Mouse (Mus musculus): ENCODE results near the gene Acat3. TPM values are rescaled to one million over a fixed set of nuclear protein-coding genes. Genes with fewer than 3 reads are reported as not detected.
A peak's percentile ranks its signal among the peaks of the same experiment; 100 is the strongest.

Acat3 gene
- total RNA-seq, 1 experiment: 9.1 TPM

DNA sequence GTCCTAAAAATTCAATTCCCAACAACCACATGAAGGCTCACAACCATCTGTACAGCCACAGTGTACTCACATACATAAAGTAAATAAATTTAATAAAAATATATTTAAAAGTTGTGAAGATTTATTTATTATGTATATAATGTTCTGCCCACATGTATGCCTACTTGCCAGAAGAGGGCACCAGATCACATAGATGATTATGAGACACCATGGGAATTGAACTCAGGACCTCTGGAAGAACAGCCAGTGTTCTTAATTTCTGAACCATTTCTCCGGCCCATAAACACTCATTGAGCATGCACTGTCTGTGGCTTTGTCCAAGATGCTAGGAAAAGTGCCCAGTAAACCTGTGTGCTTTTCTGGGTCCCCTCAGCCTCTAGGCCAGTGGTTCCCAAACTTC is 59.2 kb downstream of the Acat3 start:
- no peak overlapping the region for H3K27ac ChIP-seq (ENCODE audit: insufficient read depth, low read depth, low read length, poor library complexity, severe bottlenecking)
- H3K4me3 ChIP-seq (ENCODE audit: insufficient read depth in 1 of 2, low read depth in 1 of 2, low read length in 2 of 2, poor library complexity in 1 of 2, severe bottlenecking in 1 of 2): no peak overlapping the region
- no peak for DNase-seq (ENCODE audit: low read depth, low spot score)
- TF ChIP-seq CHD2 (IDR thresholded peaks at IDR 0.05; ENCODE audit: low read depth, low read length): no peak
- TF ChIP-seq ZNF384 (IDR thresholded peaks at IDR 0.05; ENCODE audit: low read depth, low read length): no peak
- TF ChIP-seq MAFK (IDR thresholded peaks at IDR 0.05; ENCODE audit: insufficient read depth, low read depth, low read length): no peak
- no peak for TF ChIP-seq ZC3H11A (IDR thresholded peaks at IDR 0.05; ENCODE audit: borderline replicate concordance, low read depth, low read length)
- no peak for TF ChIP-seq HCFC1 (IDR thresholded peaks at IDR 0.05; ENCODE audit: borderline replicate concordance, insufficient read depth, low read length)
- peaks cover 0 to 10% of the 10 kb centered on the region in 2 experiments; a peak in 1 of 4 replicates for H3K4me1 ChIP-seq (ENCODE audit: control insufficient read depth in 2 of 2, insufficient read depth in 2 of 2, low read length in 2 of 2, poor library complexity in 1 of 2)
- no peaks in the 10 kb centered on the region for H3K36me3 ChIP-seq (ENCODE audit: control insufficient read depth, insufficient read depth, low read length, poor library complexity, severe bottlenecking)
- in situ Hi-C loops (cut with MboI; ENCODE audit: low sequenced_read_pairs in 2 of 2, unreplicated experiment in 2 of 2): no loop called here
- H3K9me3 ChIP-seq (ENCODE audit: control insufficient read depth, insufficient read depth, low read depth, low read length): no peaks in the 10 kb centered on the region
- no peak overlapping the region for H3K9ac ChIP-seq (ENCODE audit: insufficient read depth, low read depth, low read length, poor library complexity, severe bottlenecking)

DNA sequence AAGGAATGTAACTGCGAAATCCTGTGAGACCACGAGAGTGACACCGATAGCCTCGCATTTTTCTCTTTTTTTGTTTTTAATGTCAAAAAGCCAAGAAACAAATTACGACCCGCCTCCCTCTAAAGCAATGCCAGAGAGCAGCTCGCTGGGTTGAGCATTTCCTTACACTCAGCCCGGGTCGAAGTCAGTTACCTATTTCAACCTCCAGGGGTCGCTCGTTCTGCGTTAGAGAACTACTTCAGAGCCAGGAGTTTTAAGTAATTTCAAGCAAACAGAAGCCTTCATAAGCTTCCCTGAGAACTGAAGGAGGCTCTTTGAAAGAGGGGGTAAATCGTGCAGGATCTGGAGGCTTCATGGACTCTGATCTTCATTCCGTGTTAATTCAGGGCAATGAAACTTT is 60.2 kb downstream of the Acat3 start:
- Histone ChIP-seq H3K36me3 (ENCODE audit: control insufficient read depth, insufficient read depth, low read length, poor library complexity, severe bottlenecking) (no peaks in the 10 kb centered on the region), H3K4me3 (ENCODE audit: insufficient read depth in 1 of 2, low read depth in 1 of 2, low read length in 2 of 2, poor library complexity in 1 of 2, severe bottlenecking in 1 of 2) (peak overlapping the region in 1 of 2 experiments; percentile 43; a peak in 1 of 4 replicates), H3K4me1 (ENCODE audit: control insufficient read depth in 2 of 2, insufficient read depth in 2 of 2, low read length in 2 of 2, poor library complexity in 1 of 2) (peaks cover 0 to 10% of the 10 kb centered on the region in 2 experiments; a peak in 1 of 4 replicates), H3K9me3 (ENCODE audit: control insufficient read depth, insufficient read depth, low read depth, low read length) (no peaks in the 10 kb centered on the region), H3K27ac (ENCODE audit: insufficient read depth, low read depth, low read length, poor library complexity, severe bottlenecking) (no peak overlapping the region), H3K9ac (ENCODE audit: insufficient read depth, low read depth, low read length, poor library complexity, severe bottlenecking) (peak overlapping the region; percentile 7; the same call in 1 of the 2 replicates)
- TF ChIP-seq MAFK (IDR thresholded peaks at IDR 0.05; ENCODE audit: insufficient read depth, low read depth, low read length) (no peak), ZC3H11A (IDR thresholded peaks at IDR 0.05; ENCODE audit: borderline replicate concordance, low read depth, low read length) (peak; percentile 62; the same call in 1 of the 2 replicates)
- DNase-seq (ENCODE audit: low read depth, low spot score): peak; percentile 87
- in situ Hi-C loops (cut with MboI; ENCODE audit: low sequenced_read_pairs in 2 of 2, unreplicated experiment in 2 of 2): no loop called here

DNA sequence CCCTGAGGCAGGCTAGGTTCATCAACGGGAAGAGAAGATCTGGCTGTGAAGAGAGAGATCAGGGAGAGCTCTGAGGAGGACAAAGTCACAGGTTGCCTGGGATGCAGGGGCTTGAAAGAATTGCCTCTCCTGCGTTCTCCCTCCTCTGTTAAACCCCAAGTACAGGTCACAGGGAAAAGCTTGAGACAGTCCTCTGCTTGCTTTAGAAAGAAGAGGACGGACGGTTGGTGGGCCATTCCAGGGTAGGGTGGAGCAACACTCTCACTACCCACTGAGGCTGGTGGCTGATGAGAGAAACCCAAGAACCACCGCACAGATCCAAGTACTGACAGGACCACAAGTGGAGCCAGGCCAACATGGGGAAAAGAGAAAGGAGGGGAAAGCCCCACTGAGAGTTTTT is 64.7 kb downstream of the Acat3 start, which contains the start of gene Mrgprh:
Gene Mrgprh, plus strand, starts transcription at position 301 of the 400 bp plus-strand sequence.
- Histone ChIP-seq H3K9me3 (ENCODE audit: control insufficient read depth, insufficient read depth, low read depth, low read length) (no peaks in the 10 kb centered on the region), H3K36me3 (ENCODE audit: control insufficient read depth, insufficient read depth, low read length, poor library complexity, severe bottlenecking) (no peaks in the 10 kb centered on the region), H3K27ac (ENCODE audit: insufficient read depth, low read depth, low read length, poor library complexity, severe bottlenecking) (no peak within 1 kb of the TSS), H3K4me3 (ENCODE audit: insufficient read depth in 1 of 2, low read depth in 1 of 2, low read length in 2 of 2, poor library complexity in 1 of 2, severe bottlenecking in 1 of 2) (no peak within 1 kb of the TSS), H3K4me1 (ENCODE audit: control insufficient read depth in 2 of 2, insufficient read depth in 2 of 2, low read length in 2 of 2, poor library complexity in 1 of 2) (no peaks in the 10 kb centered on the region), H3K9ac (ENCODE audit: insufficient read depth, low read depth, low read length, poor library complexity, severe bottlenecking) (no peak within 1 kb of the TSS)
- in situ Hi-C loops (cut with MboI; ENCODE audit: low sequenced_read_pairs in 2 of 2, unreplicated experiment in 2 of 2): no loop called here
- TF ChIP-seq ZNF384 (IDR thresholded peaks at IDR 0.05; ENCODE audit: low read depth, low read length): no peak
- TF ChIP-seq ZC3H11A (IDR thresholded peaks at IDR 0.05; ENCODE audit: borderline replicate concordance, low read depth, low read length): no peak
- TF ChIP-seq MAFK (IDR thresholded peaks at IDR 0.05; ENCODE audit: insufficient read depth, low read depth, low read length): no peak
- no peak for TF ChIP-seq CHD2 (IDR thresholded peaks at IDR 0.05; ENCODE audit: low read depth, low read length)
- no peak for TF ChIP-seq HCFC1 (IDR thresholded peaks at IDR 0.05; ENCODE audit: borderline replicate concordance, insufficient read depth, low read length)
- DNase-seq (ENCODE audit: low read depth, low spot score): no peak

Other genes starting within 250 kb of the Acat3 start
- gene Igf2r, start 170.9 kb downstream of the Acat3 start, total RNA-seq (2012; rRNA removed): 91.9 and 168 TPM in 2 replicates
- not detected in 2 replicates for gene Mas1, start 72.5 kb downstream of the Acat3 start, total RNA-seq (2012; rRNA removed)
- not detected in 2 replicates for gene Mrgprh, start 64.6 kb downstream of the Acat3 start, total RNA-seq (2012; rRNA removed)
- gene Pnldc1, start 30.4 kb downstream of the Acat3 start, total RNA-seq (2012; rRNA removed): 18.7 and 35.5 TPM in 2 replicates
- 414 and 519 TPM in 2 replicates for gene Tcp1, start 24.9 kb downstream of the Acat3 start, total RNA-seq (2012; rRNA removed)
- gene Mrpl18, start 24.3 kb downstream of the Acat3 start, total RNA-seq (2012; rRNA removed): 119 and 147 TPM in 2 replicates
- 44.0 and 57.3 TPM in 2 replicates for gene Acat2, start 20.1 kb upstream of the Acat3 start, total RNA-seq (2012; rRNA removed)
- gene Wtap, start 53.6 kb upstream of the Acat3 start, total RNA-seq (2012; rRNA removed): 83.8 and 85.6 TPM in 2 replicates
- 161 and 199 TPM in 2 replicates for gene Sod2, start 66.2 kb upstream of the Acat3 start, total RNA-seq (2012; rRNA removed)
- not detected in 2 replicates for gene Gpr31b, start 111.7 kb upstream of the Acat3 start, total RNA-seq (2012; rRNA removed)
- 0.31 and 0.79 TPM in 2 replicates for gene Tcp10b, start 120.5 kb upstream of the Acat3 start, total RNA-seq (2012; rRNA removed)
- 0.11 and 0.13 TPM in 2 replicates for gene Unc93a, start 191.2 kb upstream of the Acat3 start, total RNA-seq (2012; rRNA removed)